Mouse (Mus musculus) cortical plate, adult 2 months (tissue): ENCODE measurements around the gene Pwp2. TPM values are rescaled to one million over a fixed set of nuclear protein-coding genes. Genes with fewer than 3 reads are reported as not detected.
"Not testable (repeated sequence)": the region's sequence is repeated elsewhere in the genome, so short reads cannot be mapped to it uniquely, and the experiment has no call there.

ENCODE experiments used
- H3K27ac ChIP-seq: fragments of 200-500 bp; 2 replicates; pipeline ENCODE4 v1.5.1; 2012; ENCODE audit warnings: low read length, control low read depth, inconsistent platforms; ENCODE audit not compliant: insufficient read depth
- H3K4me1 ChIP-seq: fragments of 200-500 bp; 2 replicates; pipeline ENCODE4 v1.6.1; 2011; ENCODE audit warnings: low read length; ENCODE audit not compliant: control insufficient read depth, insufficient read depth
- H3K4me3 ChIP-seq: fragments of 200-500 bp; 2 replicates; pipeline ENCODE4 v1.5.1; 2011; ENCODE audit warnings: mild to moderate bottlenecking, low read length, control low read depth; ENCODE audit not compliant: insufficient read depth
- CTCF ChIP-seq: fragments of 200-500 bp; IDR thresholded peaks from 2 replicates; pipeline ENCODE4 v1.5.1; 2011; ENCODE audit warnings: mild to moderate bottlenecking, control low read depth, low read length; ENCODE audit not compliant: insufficient read depth; ENCODE audit errors: extremely low read depth
- POLR2A ChIP-seq: fragments of 200-500 bp; IDR thresholded peaks from 2 replicates; pipeline ENCODE4 v1.6.1; 2011; ENCODE audit warnings: mild to moderate bottlenecking, low read length, control low read depth; ENCODE audit not compliant: insufficient read depth; ENCODE audit errors: extremely low read depth
- polyA plus RNA-seq: library from polyadenylated mRNA; depleted of rRNA; stranded (reverse); fragments of >200 nt; gene quantifications from 2 replicates; pipeline ENCODE4 v1.2.3, GENCODE M21; 2012

Pwp2 gene
- polyA plus RNA-seq, 1 experiment = 18.2 TPM

GRCm38 (mm10) chr10:78218576-78218975 is 33.6 kb upstream of the Pwp2 start:
- Histone ChIP-seq H3K27ac (no peak overlapping the region), H3K4me3 (no peak overlapping the region), H3K4me1 (peaks cover 17% of the 10 kb centered on the region)
- no peak for TF ChIP-seq POLR2A
- no peak for TF ChIP-seq CTCF

GRCm38 (mm10) chr10:78216376-78217083 is 31.6 kb upstream of the Pwp2 start:
- Histone ChIP-seq H3K27ac (no peak overlapping the region), H3K4me1 (peaks cover 17% of the 10 kb centered on the region), H3K4me3 (no peak overlapping the region)
- TF ChIP-seq POLR2A (no peak), CTCF (no peak)

- Histone ChIP-seq H3K4me1 (peaks cover 11% of the 10 kb centered on the region), H3K4me3 (no peak overlapping the region), H3K27ac (no peak overlapping the region)
- no peak for TF ChIP-seq POLR2A
Measured at GRCm38 (mm10) chr10:78214371-78214770, 29.4 kb upstream of the Pwp2 start.

- no peak overlapping the region for H3K27ac ChIP-seq
- no peak for TF ChIP-seq POLR2A
- peak; percentile 37 for TF ChIP-seq CTCF
- H3K4me1 ChIP-seq = peaks cover 7% of the 10 kb centered on the region
- H3K4me3 ChIP-seq = no peak overlapping the region
Measured at GRCm38 (mm10) chr10:78211311-78211710, 26.4 kb upstream of the Pwp2 start.

- H3K4me3 ChIP-seq = no peak overlapping the region
- H3K4me1 ChIP-seq = no peaks in the 10 kb centered on the region
- no peak overlapping the region for H3K27ac ChIP-seq
- no peak for TF ChIP-seq POLR2A
- TF ChIP-seq CTCF = no peak
Measured at GRCm38 (mm10) chr10:78201182-78201581, 16.2 kb upstream of the Pwp2 start.

- Histone ChIP-seq H3K4me1 (no peaks in the 10 kb centered on the region), H3K27ac (no peak overlapping the region), H3K4me3 (no peak overlapping the region)
- TF ChIP-seq POLR2A = no peak
- TF ChIP-seq CTCF = no peak
Measured at GRCm38 (mm10) chr10:78192933-78193332, 8.0 kb upstream of the Pwp2 start.

GRCm38 (mm10) chr10:78186076-78186475 is 1.1 kb upstream of the Pwp2 start:
- H3K4me1 ChIP-seq, H3K4me3 ChIP-seq, H3K27ac ChIP-seq: not testable (repeated sequence)

- TF ChIP-seq CTCF (no peak), POLR2A (no peak)
Measured at GRCm38 (mm10) chr10:78185381-78185725, 404 bp upstream of the Pwp2 start.

GRCm38 (mm10) chr10:78183577-78183976 is 1.4 kb downstream of the Pwp2 start:
- Histone ChIP-seq H3K4me1 (peaks cover 2% of the 10 kb centered on the region; the same call in 1 of the 2 replicates), H3K4me3 (no peak overlapping the region; the same call in 1 of the 2 replicates), H3K27ac (no peak overlapping the region)
- no peak for TF ChIP-seq POLR2A
- no peak for TF ChIP-seq CTCF

More at GRCm38 (mm10) chr10:78185381-78185725, 404 bp upstream of the Pwp2 start:
- H3K4me1 ChIP-seq = peaks cover 2% of the 10 kb centered on the region; the same call in 1 of the 2 replicates
- H3K27ac ChIP-seq = no peak overlapping the region
- peak overlapping the region; percentile 72 for H3K4me3 ChIP-seq

GRCm38 (mm10) chr10:78182321-78182720 is 2.6 kb downstream of the Pwp2 start:
- TF ChIP-seq POLR2A = no peak
- no peak for TF ChIP-seq CTCF
- Histone ChIP-seq H3K27ac (no peak overlapping the region), H3K4me3 (no peak overlapping the region), H3K4me1 (peaks cover 2% of the 10 kb centered on the region; the same call in 1 of the 2 replicates)

- H3K27ac ChIP-seq = no peak overlapping the region
- H3K4me3 ChIP-seq = no peak overlapping the region
- TF ChIP-seq CTCF = no peak
- TF ChIP-seq POLR2A = no peak
- no peaks in the 10 kb centered on the region for H3K4me1 ChIP-seq
Measured at GRCm38 (mm10) chr10:78174474-78174873, 10.5 kb downstream of the Pwp2 start.
